Mouse (Mus musculus): ENCODE data around the gene Elp4. TPM values are rescaled to one million over a fixed set of nuclear protein-coding genes. Genes with fewer than 3 reads are reported as not detected.

Elp4 gene
- polyA plus RNA-seq, 1 experiment = 4.7 TPM

GRCm38 (mm10) chr2:105671116-105671797, 233.1 kb downstream of the Elp4 start:
- H3K4me1 ChIP-seq (replicated peaks; ENCODE audit: control insufficient read depth, insufficient read depth, low read length) = peaks cover 12% of the 10 kb centered on the region; the same call in 1 of the 2 replicates
- H3K4me3 ChIP-seq (ENCODE audit: control insufficient read depth, insufficient read depth, low read length) = no peak overlapping the region
- H3K27ac ChIP-seq (ENCODE audit: control insufficient read depth, insufficient read depth, low read length) = no peak overlapping the region
- DNase-seq = no peak
- no peaks in the 10 kb centered on the region for H3K36me3 ChIP-seq (ENCODE audit: control insufficient read depth, insufficient read depth, low read length)
- 7% methylated on average over 9 of the region's 9 CpGs for WGBS
- H3K27me3 ChIP-seq (ENCODE audit: control insufficient read depth, insufficient read depth, low read length) = peaks cover 54% of the 10 kb centered on the region
- TF ChIP-seq POLR2A (IDR thresholded peaks at IDR 0.05; ENCODE audit: control insufficient read depth, extremely low read depth, insufficient read depth, low read length, poor library complexity) = no peak
- no peak for TF ChIP-seq CTCF (IDR thresholded peaks at IDR 0.05; ENCODE audit: borderline replicate concordance, control insufficient read depth, extremely low read depth, insufficient read depth, low read length, poor library complexity)

- peaks cover 52% of the 10 kb centered on the region for H3K27me3 ChIP-seq (ENCODE audit: control insufficient read depth, insufficient read depth, low read length)
- TF ChIP-seq CTCF (IDR thresholded peaks at IDR 0.05; ENCODE audit: borderline replicate concordance, control insufficient read depth, extremely low read depth, insufficient read depth, low read length, poor library complexity) (no peak), POLR2A (IDR thresholded peaks at IDR 0.05; ENCODE audit: control insufficient read depth, extremely low read depth, insufficient read depth, low read length, poor library complexity) (no peak)
These were observed 233.7 kb downstream of the Elp4 start for GRCm38 (mm10) chr2:105670731-105671095.

GRCm38 (mm10) chr2:105669881-105670730, 234.3 kb downstream of the Elp4 start:
- H3K36me3 ChIP-seq (ENCODE audit: control insufficient read depth, insufficient read depth, low read length) = no peaks in the 10 kb centered on the region
- no peak for DNase-seq
- 7% methylated on average over 29 of the region's 29 CpGs for WGBS
- H3K4me1 ChIP-seq (replicated peaks; ENCODE audit: control insufficient read depth, insufficient read depth, low read length) = peaks cover 7% of the 10 kb centered on the region; the same call in 1 of the 2 replicates
- no peak for TF ChIP-seq CTCF (IDR thresholded peaks at IDR 0.05; ENCODE audit: borderline replicate concordance, control insufficient read depth, extremely low read depth, insufficient read depth, low read length, poor library complexity)
- TF ChIP-seq POLR2A (IDR thresholded peaks at IDR 0.05; ENCODE audit: control insufficient read depth, extremely low read depth, insufficient read depth, low read length, poor library complexity) = no peak
- H3K27ac ChIP-seq (ENCODE audit: control insufficient read depth, insufficient read depth, low read length) = no peak overlapping the region
- no peak overlapping the region for H3K4me3 ChIP-seq (ENCODE audit: control insufficient read depth, insufficient read depth, low read length)
- peaks cover 47% of the 10 kb centered on the region for H3K27me3 ChIP-seq (ENCODE audit: control insufficient read depth, insufficient read depth, low read length)

More at GRCm38 (mm10) chr2:105670731-105671095, 233.7 kb downstream of the Elp4 start:
- no peaks in the 10 kb centered on the region for H3K36me3 ChIP-seq (ENCODE audit: control insufficient read depth, insufficient read depth, low read length)
- peaks cover 12% of the 10 kb centered on the region; the same call in 1 of the 2 replicates for H3K4me1 ChIP-seq (replicated peaks; ENCODE audit: control insufficient read depth, insufficient read depth, low read length)
- WGBS = 8% methylated on average over 6 of the region's 6 CpGs
- no peak for DNase-seq
- no peak overlapping the region for H3K4me3 ChIP-seq (ENCODE audit: control insufficient read depth, insufficient read depth, low read length)
- no peak overlapping the region for H3K27ac ChIP-seq (ENCODE audit: control insufficient read depth, insufficient read depth, low read length)

DNA sequence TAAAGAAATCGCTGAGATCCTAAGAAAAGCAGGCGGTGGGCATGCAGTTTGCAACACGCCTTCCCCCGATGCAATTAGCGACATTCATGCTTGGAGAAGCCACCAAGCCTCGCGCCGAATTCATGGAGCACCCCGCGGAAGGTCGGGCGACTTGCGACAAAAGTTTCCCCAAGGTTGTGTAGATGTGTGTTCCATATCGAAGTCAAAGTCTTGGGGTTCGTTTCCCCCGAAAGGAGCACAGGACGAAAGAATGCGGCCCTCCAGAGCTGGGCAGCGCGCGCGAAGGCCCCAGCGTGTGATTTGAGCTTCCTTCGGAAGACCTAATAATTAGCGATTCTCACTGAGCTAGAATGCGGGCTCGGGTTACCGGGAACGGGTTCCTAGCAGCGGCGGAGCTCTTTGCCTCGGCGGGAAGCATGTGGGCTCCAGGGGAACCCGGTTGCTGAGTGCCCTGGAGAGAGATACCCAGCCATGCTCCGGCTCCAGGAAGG, 234.9 kb downstream of the Elp4 start:
- DNase-seq = no peak
- Histone ChIP-seq H3K4me1 (replicated peaks; ENCODE audit: control insufficient read depth, insufficient read depth, low read length) (0 out of 2 replicates have a peak, but pooled peaks cover under 1% of the 10 kb centered on the region), H3K4me3 (ENCODE audit: control insufficient read depth, insufficient read depth, low read length) (no peak overlapping the region), H3K27ac (ENCODE audit: control insufficient read depth, insufficient read depth, low read length) (no peak overlapping the region), H3K36me3 (ENCODE audit: control insufficient read depth, insufficient read depth, low read length) (no peaks in the 10 kb centered on the region), H3K27me3 (ENCODE audit: control insufficient read depth, insufficient read depth, low read length) (peaks cover 40% of the 10 kb centered on the region)
- 5% methylated on average over 35 of the region's 35 CpGs for WGBS
- TF ChIP-seq CTCF (IDR thresholded peaks at IDR 0.05; ENCODE audit: borderline replicate concordance, control insufficient read depth, extremely low read depth, insufficient read depth, low read length, poor library complexity) (no peak), POLR2A (IDR thresholded peaks at IDR 0.05; ENCODE audit: control insufficient read depth, extremely low read depth, insufficient read depth, low read length, poor library complexity) (no peak)

GRCm38 (mm10) chr2:105668271-105669270, 235.8 kb downstream of the Elp4 start, which contains the start of gene Pax6:
Gene Pax6, plus strand, starts transcription at chr2:105668900.
- Histone ChIP-seq H3K4me1 (replicated peaks; ENCODE audit: control insufficient read depth, insufficient read depth, low read length) (no peaks in the 10 kb centered on the region), H3K4me3 (ENCODE audit: control insufficient read depth, insufficient read depth, low read length) (no peak within 1 kb of the TSS), H3K27me3 (ENCODE audit: control insufficient read depth, insufficient read depth, low read length) (peaks cover 32% of the 10 kb centered on the region), H3K27ac (ENCODE audit: control insufficient read depth, insufficient read depth, low read length) (no peak within 1 kb of the TSS), H3K36me3 (ENCODE audit: control insufficient read depth, insufficient read depth, low read length) (no peaks in the 10 kb centered on the region)
- TF ChIP-seq POLR2A (IDR thresholded peaks at IDR 0.05; ENCODE audit: control insufficient read depth, extremely low read depth, insufficient read depth, low read length, poor library complexity) (no peak), CTCF (IDR thresholded peaks at IDR 0.05; ENCODE audit: borderline replicate concordance, control insufficient read depth, extremely low read depth, insufficient read depth, low read length, poor library complexity) (no peak)
- no peak for DNase-seq
- 7% methylated on average over 44 of the region's 44 CpGs for WGBS
